Mouse (Mus musculus): Measurements from ENCODE around the gene Thap3. TPM values are rescaled to one million over a fixed set of nuclear protein-coding genes. Genes with fewer than 3 reads are reported as not detected.
A peak's percentile ranks its signal among the peaks of the same experiment; 100 is the strongest.

The Thap3 gene
- polyA plus RNA-seq, 1 experiment from 2014 or later: 31.2 TPM

GRCm38 (mm10) chr4:152000906-152001305 is 12.1 kb upstream of the Thap3 start:
- H3K27me3 ChIP-seq (ENCODE audit: insufficient read depth, low read length): no peaks in the 10 kb centered on the region
- H3K4me3 ChIP-seq (ENCODE audit: low read depth, low read length): no peak overlapping the region
- H3K9me3 ChIP-seq (ENCODE audit: low read depth, low read length): no peaks in the 10 kb centered on the region
- no peak for ATAC-seq (ENCODE audit: insufficient read depth)
- no peaks in the 10 kb centered on the region for H3K36me3 ChIP-seq (ENCODE audit: insufficient read depth)
- H3K27ac ChIP-seq (ENCODE audit: low read depth): no peak overlapping the region
- no peak for TF ChIP-seq CTCF (IDR thresholded peaks at IDR 0.05; ENCODE audit: low read depth)
- H3K9ac ChIP-seq: no peak overlapping the region
- H3K4me2 ChIP-seq: no peak overlapping the region
- no peaks in the 10 kb centered on the region for H3K4me1 ChIP-seq (ENCODE audit: insufficient read depth)
- DNase-seq: peak; percentile 69
- 17% methylated on average over 4 of the region's 4 CpGs for WGBS

- no peaks in the 10 kb centered on the region for H3K9me3 ChIP-seq (ENCODE audit: low read depth, low read length)
- no peak overlapping the region for H3K27ac ChIP-seq (ENCODE audit: low read depth)
- H3K4me1 ChIP-seq (ENCODE audit: insufficient read depth): no peaks in the 10 kb centered on the region
- H3K4me3 ChIP-seq (ENCODE audit: low read depth, low read length): no peak overlapping the region
- H3K4me2 ChIP-seq: no peak overlapping the region
- TF ChIP-seq CTCF (IDR thresholded peaks at IDR 0.05; ENCODE audit: low read depth): no peak
- ATAC-seq (ENCODE audit: insufficient read depth) (no peak), DNase-seq (no peak)
- 56% methylated on average over 3 of the region's 3 CpGs for WGBS
- no peak overlapping the region for H3K9ac ChIP-seq
- H3K27me3 ChIP-seq (ENCODE audit: insufficient read depth, low read length): no peaks in the 10 kb centered on the region
- H3K36me3 ChIP-seq (ENCODE audit: insufficient read depth): no peaks in the 10 kb centered on the region
These were observed 10.7 kb upstream of the Thap3 start for GRCm38 (mm10) chr4:151999481-151999880.

DNA sequence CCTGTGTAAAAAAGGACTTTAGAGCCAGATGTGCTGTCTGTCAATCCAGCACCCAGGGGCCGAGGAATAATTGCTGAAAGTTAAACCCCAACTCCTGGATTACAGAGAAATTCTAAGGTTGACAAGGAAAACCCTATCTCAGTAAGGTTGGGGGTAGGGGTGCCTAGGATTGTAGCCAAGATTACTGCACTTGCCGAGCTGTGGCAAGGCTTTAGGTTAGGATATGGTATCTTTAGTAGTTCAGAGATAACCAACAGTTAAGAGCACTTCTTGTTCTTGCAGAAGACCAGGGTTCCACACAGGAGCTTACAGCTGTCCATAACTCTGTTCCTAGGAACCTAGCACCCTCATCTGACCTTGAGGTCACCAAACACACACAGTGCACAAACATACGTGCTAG is 8.9 kb upstream of the Thap3 start:
- Histone ChIP-seq H3K9me3 (ENCODE audit: low read depth, low read length) (no peaks in the 10 kb centered on the region), H3K36me3 (ENCODE audit: insufficient read depth) (peaks cover 9% of the 10 kb centered on the region; the same call in 1 of the 2 replicates), H3K4me2 (peak overlapping the region; percentile 74), H3K4me1 (ENCODE audit: insufficient read depth) (0 out of 2 replicates have a peak, but pooled peaks cover 4% of the 10 kb centered on the region), H3K9ac (no peak overlapping the region), H3K27ac (ENCODE audit: low read depth) (no peak overlapping the region), H3K27me3 (ENCODE audit: insufficient read depth, low read length) (no peaks in the 10 kb centered on the region), H3K4me3 (ENCODE audit: low read depth, low read length) (peak overlapping the region; percentile 99; the same call in 1 of the 2 replicates)
- WGBS: 64% methylated on average over 3 of the region's 3 CpGs
- TF ChIP-seq CTCF (IDR thresholded peaks at IDR 0.05; ENCODE audit: low read depth): no peak
- DNase-seq (no peak), ATAC-seq (ENCODE audit: insufficient read depth) (no peak)

- DNase-seq: no peak
- Histone ChIP-seq H3K4me2 (peak overlapping the region; percentile 74), H3K9ac (peak overlapping the region; percentile 74), H3K4me3 (ENCODE audit: low read depth, low read length) (peak overlapping the region; percentile 99), H3K36me3 (ENCODE audit: insufficient read depth) (peaks cover 17% of the 10 kb centered on the region), H3K27ac (ENCODE audit: low read depth) (peak overlapping the region; percentile 78), H3K27me3 (ENCODE audit: insufficient read depth, low read length) (no peaks in the 10 kb centered on the region), H3K9me3 (ENCODE audit: low read depth, low read length) (no peaks in the 10 kb centered on the region), H3K4me1 (ENCODE audit: insufficient read depth) (0 out of 2 replicates have a peak, but pooled peaks cover 4% of the 10 kb centered on the region)
- no peak; the same call in 1 of the 2 replicates for ATAC-seq (ENCODE audit: insufficient read depth)
- TF ChIP-seq CTCF (IDR thresholded peaks at IDR 0.05; ENCODE audit: low read depth): no peak
- WGBS: 2% methylated on average over 13 of the region's 13 CpGs
These were observed 8.1 kb upstream of the Thap3 start for GRCm38 (mm10) chr4:151996951-151997222.

DNA sequence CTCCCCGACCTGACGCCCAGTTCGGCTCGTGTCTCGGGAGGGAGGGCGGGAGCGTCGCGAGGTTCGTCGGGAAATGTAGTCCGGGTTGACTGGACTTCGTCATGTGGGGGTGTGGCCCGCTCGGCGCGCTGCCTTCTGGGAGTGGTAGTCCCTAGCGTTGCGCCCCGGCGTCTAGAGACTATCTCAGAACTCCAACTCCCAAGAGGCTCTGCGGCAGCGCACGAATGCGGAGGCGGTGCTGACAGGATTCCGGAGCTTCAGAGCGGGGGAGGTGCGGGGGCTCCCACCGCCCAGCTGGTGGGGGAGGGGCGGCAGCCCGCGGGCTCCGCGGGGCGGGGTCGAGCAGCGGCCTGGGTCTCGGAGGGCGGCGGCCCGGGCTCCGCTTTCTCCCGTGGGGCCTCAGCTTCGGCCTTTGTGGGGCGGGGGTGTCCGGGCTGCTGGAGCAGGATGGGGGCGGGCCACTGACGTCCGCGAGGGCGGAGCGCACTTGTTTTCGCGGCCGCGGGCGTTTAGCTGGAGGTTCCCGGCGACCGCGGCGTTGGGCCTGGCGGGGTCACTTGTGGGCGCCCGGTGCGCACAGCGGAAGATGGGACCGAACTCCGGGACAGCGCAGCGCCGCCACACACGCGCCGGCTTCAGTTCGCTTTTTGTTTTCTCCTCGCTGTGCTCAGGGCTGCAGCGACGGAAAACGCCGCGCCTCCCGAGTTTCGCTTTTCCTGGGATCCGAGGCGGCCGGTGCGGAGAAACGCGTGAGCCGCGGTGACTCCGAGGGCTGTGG is 7.6 kb upstream of the Thap3 start, which contains the start of gene Phf13:
Gene Phf13 (minus strand): TSS at position 86 of the 778 bp plus-strand sequence.
- peak; percentile 97 for ATAC-seq (ENCODE audit: insufficient read depth)
- peak within 1 kb of the TSS; percentile 88 for H3K9ac ChIP-seq
- no peaks in the 10 kb centered on the region for H3K27me3 ChIP-seq (ENCODE audit: insufficient read depth, low read length)
- peak within 1 kb of the TSS; percentile 91 for H3K4me2 ChIP-seq
- H3K4me1 ChIP-seq (ENCODE audit: insufficient read depth): 0 out of 2 replicates have a peak, but pooled peaks cover 4% of the 10 kb centered on the region
- H3K36me3 ChIP-seq (ENCODE audit: insufficient read depth): peaks cover 22% of the 10 kb centered on the region
- WGBS: under 1% methylated on average over 92 of the region's 94 CpGs
- peak within 1 kb of the TSS; percentile 88 for H3K27ac ChIP-seq (ENCODE audit: low read depth)
- H3K9me3 ChIP-seq (ENCODE audit: low read depth, low read length): no peaks in the 10 kb centered on the region
- peak; percentile 100 for DNase-seq
- TF ChIP-seq CTCF (IDR thresholded peaks at IDR 0.05; ENCODE audit: low read depth): no peak
- H3K4me3 ChIP-seq (ENCODE audit: low read depth, low read length): peak within 1 kb of the TSS; percentile 99

GRCm38 (mm10) chr4:151995371-151996172 is 6.8 kb upstream of the Thap3 start:
- no peaks in the 10 kb centered on the region for H3K27me3 ChIP-seq (ENCODE audit: insufficient read depth, low read length)
- H3K4me3 ChIP-seq (ENCODE audit: low read depth, low read length): peak overlapping the region; percentile 99
- peak overlapping the region; percentile 91 for H3K4me2 ChIP-seq
- peak overlapping the region; percentile 88 for H3K27ac ChIP-seq (ENCODE audit: low read depth)
- TF ChIP-seq CTCF (IDR thresholded peaks at IDR 0.05; ENCODE audit: low read depth): no peak
- no peaks in the 10 kb centered on the region for H3K9me3 ChIP-seq (ENCODE audit: low read depth, low read length)
- WGBS: under 1% methylated on average over 79 of the region's 111 CpGs
- DNase-seq: peak; percentile 24
- H3K4me1 ChIP-seq (ENCODE audit: insufficient read depth): 0 out of 2 replicates have a peak, but pooled peaks cover 4% of the 10 kb centered on the region
- peaks cover 30% of the 10 kb centered on the region for H3K36me3 ChIP-seq (ENCODE audit: insufficient read depth)
- peak overlapping the region; percentile 88 for H3K9ac ChIP-seq
- ATAC-seq (ENCODE audit: insufficient read depth): peak; percentile 1
